Mouse (Mus musculus): ENCODE results near the gene Tnfrsf11a. TPM values are rescaled to one million over a fixed set of nuclear protein-coding genes. Genes with fewer than 3 reads are reported as not detected.

Gene Tnfrsf11a
- polyA plus RNA-seq, 1 experiment from 2014 or later: 0.38 TPM

DNA sequence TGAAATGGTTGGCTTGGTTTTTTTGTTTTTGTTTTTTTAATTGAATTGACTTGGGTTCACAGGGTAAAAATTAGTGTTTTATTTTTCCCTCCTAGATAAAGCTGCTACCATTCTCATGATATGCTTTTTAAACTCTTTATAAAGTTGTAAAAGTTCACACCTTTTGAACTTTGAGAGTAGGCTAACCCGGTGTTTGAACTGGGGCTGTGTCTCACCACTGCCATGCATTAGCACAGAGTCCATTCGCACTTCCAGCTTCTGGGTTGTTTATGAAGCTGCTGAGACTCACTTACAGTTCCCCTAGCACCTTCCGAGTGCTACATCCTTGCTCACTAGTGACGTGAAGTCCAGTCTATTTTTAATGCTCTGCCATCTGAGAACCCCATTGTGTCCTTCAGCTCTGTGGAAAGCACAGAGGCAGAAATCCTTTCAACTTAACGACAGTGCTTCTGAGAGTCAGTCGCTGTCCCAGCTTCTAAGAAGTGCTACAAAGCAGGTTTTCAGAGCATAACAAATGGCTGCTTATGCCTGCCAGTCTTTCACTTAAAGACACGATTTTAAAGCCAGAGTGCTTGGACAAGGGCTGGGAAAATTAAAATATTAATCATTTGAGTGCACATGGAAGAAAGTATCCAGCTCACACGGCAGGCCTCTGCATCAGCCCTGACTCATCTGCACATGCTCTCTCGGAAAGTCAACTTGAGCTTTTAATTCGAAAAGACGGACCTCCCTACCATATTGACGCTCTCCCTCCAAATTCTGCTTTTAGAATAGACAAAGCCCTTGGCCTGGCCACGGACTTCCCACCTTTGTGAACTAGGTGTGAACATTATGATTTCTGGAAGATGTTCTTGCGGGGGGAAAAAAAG, 34.1 kb downstream of the Tnfrsf11a start:
- 47% methylated on average over 14 of the region's 14 CpGs for WGBS
- ATAC-seq (replicated peaks): no peak
- no peak overlapping the region for H3K4me2 ChIP-seq (replicated peaks)

DNA sequence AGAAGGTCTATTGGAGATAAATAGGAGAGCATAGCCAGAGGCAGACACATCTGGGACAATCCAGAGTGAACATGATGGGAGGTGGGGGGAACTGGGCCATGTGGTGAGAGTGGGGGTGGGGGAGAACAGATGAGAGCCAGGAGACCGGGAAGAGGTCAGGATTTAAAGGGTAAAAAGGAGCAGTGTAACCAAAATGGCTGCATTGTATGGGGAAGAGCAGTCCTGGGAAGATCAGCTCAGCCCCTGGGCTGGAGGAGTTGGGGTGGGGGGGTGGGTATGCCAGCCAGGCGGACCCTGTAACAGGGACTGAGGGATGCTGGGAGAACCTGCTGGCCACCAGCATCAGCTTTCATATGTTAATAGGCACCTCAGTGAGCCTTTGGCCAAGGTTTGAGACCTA, 34.8 kb downstream of the Tnfrsf11a start:
- Histone ChIP-seq H3K9ac (replicated peaks) (no peak overlapping the region), H3K27ac (replicated peaks) (no peak overlapping the region), H3K9me3 (no peaks in the 10 kb centered on the region), H3K36me3 (no peaks in the 10 kb centered on the region), H3K4me1 (no peaks in the 10 kb centered on the region; the same call in 1 of the 2 replicates), H3K27me3 (no peaks in the 10 kb centered on the region), H3K4me3 (no peak overlapping the region), H3K4me2 (replicated peaks) (no peak overlapping the region)
- 35% methylated on average over 2 of the region's 2 CpGs for WGBS
- no peak for ATAC-seq (replicated peaks)

More for the DNA sequence above, 34.1 kb downstream of the Tnfrsf11a start:
- no peaks in the 10 kb centered on the region for H3K9me3 ChIP-seq
- no peaks in the 10 kb centered on the region for H3K36me3 ChIP-seq
- no peaks in the 10 kb centered on the region; the same call in 1 of the 2 replicates for H3K4me1 ChIP-seq
- no peaks in the 10 kb centered on the region for H3K27me3 ChIP-seq
- H3K9ac ChIP-seq (replicated peaks): no peak overlapping the region
- no peak overlapping the region for H3K27ac ChIP-seq (replicated peaks)
- no peak overlapping the region for H3K4me3 ChIP-seq

DNA sequence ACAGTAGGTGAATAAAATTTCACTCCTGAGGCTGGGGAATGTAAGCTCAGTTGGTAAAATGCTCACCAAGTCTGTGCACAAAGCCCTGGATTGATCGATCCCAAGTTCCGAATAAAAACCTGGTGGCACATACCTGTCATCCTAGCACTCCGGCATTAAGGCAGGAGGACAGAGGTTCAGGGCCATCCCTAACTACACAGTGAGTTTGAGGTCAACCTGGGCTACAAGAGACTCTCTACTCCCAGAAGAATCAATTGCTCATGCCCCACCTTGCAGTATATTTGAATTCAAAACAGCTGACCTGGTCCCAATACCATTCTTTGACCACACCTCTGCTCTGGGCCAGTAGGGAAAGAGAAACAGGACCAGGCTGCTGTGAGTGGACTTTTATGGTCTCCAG, 35.2 kb downstream of the Tnfrsf11a start:
- no peaks in the 10 kb centered on the region; the same call in 1 of the 2 replicates for H3K4me1 ChIP-seq
- ATAC-seq (replicated peaks): no peak
- H3K4me3 ChIP-seq: no peak overlapping the region
- H3K27ac ChIP-seq (replicated peaks): no peak overlapping the region
- WGBS: 85% methylated on average over 3 of the region's 3 CpGs
- H3K27me3 ChIP-seq: no peaks in the 10 kb centered on the region
- no peak overlapping the region for H3K9ac ChIP-seq (replicated peaks)
- H3K9me3 ChIP-seq: no peaks in the 10 kb centered on the region
- no peak overlapping the region for H3K4me2 ChIP-seq (replicated peaks)
- no peaks in the 10 kb centered on the region for H3K36me3 ChIP-seq

DNA sequence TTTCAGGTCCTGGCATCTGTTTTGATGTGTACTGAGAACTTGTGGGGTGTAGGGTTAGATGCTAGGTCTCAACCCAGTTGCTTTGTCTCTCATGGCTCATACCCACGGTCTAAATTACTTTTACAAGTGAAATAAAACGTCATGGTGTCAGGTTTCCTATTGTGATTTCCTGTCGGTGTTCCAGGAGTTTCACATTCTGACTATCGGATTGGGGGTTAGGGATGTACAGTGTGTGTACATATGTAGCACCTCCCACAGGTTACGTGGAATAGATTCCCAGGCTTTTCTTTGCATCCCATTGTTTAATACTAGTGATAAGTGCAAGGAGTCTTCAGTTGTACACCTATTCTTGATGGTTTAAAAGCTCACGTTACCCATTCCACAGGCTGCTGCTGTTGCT, 38.5 kb downstream of the Tnfrsf11a start:
- Histone ChIP-seq H3K9me3 (no peaks in the 10 kb centered on the region), H3K4me1 (no peaks in the 10 kb centered on the region; the same call in 1 of the 2 replicates), H3K27ac (replicated peaks) (no peak overlapping the region), H3K4me3 (no peak overlapping the region), H3K9ac (replicated peaks) (no peak overlapping the region), H3K4me2 (replicated peaks) (no peak overlapping the region), H3K27me3 (no peaks in the 10 kb centered on the region), H3K36me3 (no peaks in the 10 kb centered on the region)
- no peak for ATAC-seq (replicated peaks)
- WGBS: 38% methylated on average over 6 of the region's 6 CpGs

DNA sequence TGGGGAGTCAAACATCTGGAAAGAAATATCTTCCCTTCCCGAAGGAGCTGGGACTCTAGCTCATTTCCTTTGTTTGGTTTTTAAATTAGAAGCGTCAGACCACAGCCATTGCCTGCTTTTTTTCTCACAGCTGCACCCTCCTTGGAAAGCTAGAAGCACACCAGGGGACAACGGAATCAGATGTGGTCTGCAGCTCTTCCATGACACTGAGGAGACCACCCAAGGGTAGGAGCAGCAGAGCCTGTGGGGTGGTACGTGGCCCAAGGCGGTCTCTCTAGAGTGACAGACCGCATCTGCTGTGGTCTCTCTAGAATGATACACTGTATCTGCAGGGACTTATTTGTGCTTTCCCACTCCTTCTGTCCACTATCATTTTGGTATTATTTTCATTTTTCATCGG, 39.2 kb downstream of the Tnfrsf11a start:
- Histone ChIP-seq H3K9me3 (no peaks in the 10 kb centered on the region), H3K4me3 (no peak overlapping the region), H3K36me3 (no peaks in the 10 kb centered on the region), H3K4me1 (no peaks in the 10 kb centered on the region), H3K27me3 (no peaks in the 10 kb centered on the region), H3K4me2 (replicated peaks) (no peak overlapping the region), H3K27ac (replicated peaks) (no peak overlapping the region), H3K9ac (replicated peaks) (no peak overlapping the region)
- ATAC-seq (replicated peaks): no peak
- 83% methylated on average over 7 of the region's 7 CpGs for WGBS

DNA sequence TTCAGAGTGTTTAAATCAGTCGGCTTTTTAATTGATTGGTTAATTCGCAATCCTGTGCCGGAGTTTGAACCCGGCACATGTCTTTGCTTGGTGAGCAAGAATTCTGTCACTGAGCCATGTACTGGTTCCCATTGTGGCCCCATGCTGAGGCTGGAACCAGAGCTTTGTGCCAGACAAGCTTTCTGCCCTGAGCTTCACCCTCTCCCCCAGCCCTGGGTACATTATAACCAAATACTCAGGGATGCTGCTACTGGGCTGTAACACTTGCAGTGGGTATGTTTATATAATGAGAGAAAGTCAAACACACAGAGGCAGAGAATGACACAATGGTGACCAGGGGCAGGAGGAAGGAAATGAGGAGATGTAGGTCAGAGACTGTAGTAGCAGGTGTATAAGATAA, 43.8 kb downstream of the Tnfrsf11a start:
- Histone ChIP-seq H3K4me2 (replicated peaks) (no peak overlapping the region), H3K27me3 (no peaks in the 10 kb centered on the region), H3K4me3 (no peak overlapping the region), H3K27ac (replicated peaks) (no peak overlapping the region), H3K4me1 (no peaks in the 10 kb centered on the region), H3K9ac (replicated peaks) (no peak overlapping the region), H3K9me3 (no peaks in the 10 kb centered on the region), H3K36me3 (no peaks in the 10 kb centered on the region)
- WGBS: 95% methylated on average over 4 of the region's 4 CpGs
- ATAC-seq (replicated peaks): no peak

DNA sequence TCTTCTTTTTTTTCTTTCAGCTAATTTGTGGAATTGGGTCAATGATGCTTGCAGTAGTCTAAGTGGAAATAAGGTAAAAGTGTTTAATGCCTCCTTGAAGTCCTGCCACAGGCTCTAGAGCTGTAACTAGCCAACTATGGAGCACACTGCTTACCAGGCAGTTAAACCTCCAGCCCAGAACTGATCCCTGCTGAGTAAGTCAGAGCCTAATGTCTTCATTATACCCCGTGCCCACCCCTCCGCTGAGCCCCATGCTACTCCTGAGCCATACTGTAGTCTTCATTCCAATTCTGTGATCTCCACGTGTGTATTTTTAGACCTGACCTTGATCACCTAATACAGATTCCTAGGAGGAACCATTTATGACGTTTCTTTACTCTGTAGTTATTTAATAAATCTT, 44.5 kb downstream of the Tnfrsf11a start:
- Histone ChIP-seq H3K9me3 (no peaks in the 10 kb centered on the region), H3K9ac (replicated peaks) (no peak overlapping the region), H3K27ac (replicated peaks) (no peak overlapping the region), H3K4me1 (no peaks in the 10 kb centered on the region), H3K36me3 (no peaks in the 10 kb centered on the region), H3K4me2 (replicated peaks) (no peak overlapping the region), H3K4me3 (no peak overlapping the region), H3K27me3 (no peaks in the 10 kb centered on the region)
- WGBS: 72% methylated on average over 4 of the region's 4 CpGs
- no peak for ATAC-seq (replicated peaks)

DNA sequence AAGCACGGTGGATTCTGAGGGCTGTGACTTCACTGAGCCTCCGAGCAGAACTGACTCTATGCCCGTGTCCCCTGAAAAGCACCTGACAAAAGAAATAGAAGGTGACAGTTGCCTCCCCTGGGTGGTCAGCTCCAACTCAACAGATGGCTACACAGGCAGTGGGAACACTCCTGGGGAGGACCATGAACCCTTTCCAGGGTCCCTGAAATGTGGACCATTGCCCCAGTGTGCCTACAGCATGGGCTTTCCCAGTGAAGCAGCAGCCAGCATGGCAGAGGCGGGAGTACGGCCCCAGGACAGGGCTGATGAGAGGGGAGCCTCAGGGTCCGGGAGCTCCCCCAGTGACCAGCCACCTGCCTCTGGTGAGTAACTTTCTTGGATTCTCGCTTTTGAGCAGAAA, 46.9 kb downstream of the Tnfrsf11a start:
- WGBS: 88% methylated on average over 7 of the region's 7 CpGs
- no peak overlapping the region for H3K9ac ChIP-seq (replicated peaks)
- H3K9me3 ChIP-seq: no peaks in the 10 kb centered on the region
- ATAC-seq (replicated peaks): no peak
- H3K27ac ChIP-seq (replicated peaks): no peak overlapping the region
- H3K27me3 ChIP-seq: no peaks in the 10 kb centered on the region
- H3K4me2 ChIP-seq (replicated peaks): no peak overlapping the region
- no peak overlapping the region for H3K4me3 ChIP-seq
- no peaks in the 10 kb centered on the region for H3K4me1 ChIP-seq
- H3K36me3 ChIP-seq: no peaks in the 10 kb centered on the region

DNA sequence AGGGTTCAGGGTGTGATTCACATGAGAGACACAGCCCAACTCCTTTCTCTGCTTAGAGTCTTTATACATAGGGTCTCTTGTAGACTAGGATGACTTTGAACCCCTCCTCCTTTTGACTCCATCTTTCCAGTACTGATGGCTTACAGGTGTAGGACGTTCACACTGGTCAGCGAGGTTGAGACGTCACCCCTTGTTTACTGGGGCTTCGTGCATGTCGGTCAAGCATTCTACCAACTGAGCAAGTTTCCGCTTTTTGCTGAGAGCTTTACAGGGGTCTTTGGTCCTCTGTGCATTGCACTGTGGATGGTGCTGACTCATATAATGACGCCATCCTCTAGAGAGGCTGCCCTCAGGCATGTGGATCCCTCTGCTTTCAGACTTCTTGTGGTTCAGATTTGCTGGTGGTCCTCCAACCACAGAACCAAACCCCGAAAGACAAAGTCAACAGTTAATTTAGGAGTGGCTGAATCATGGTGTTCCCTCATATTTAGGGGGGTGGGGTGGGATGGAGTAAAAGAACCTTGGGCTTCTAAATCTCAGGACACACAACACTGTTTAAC, 47.3 kb downstream of the Tnfrsf11a start:
- H3K4me2 ChIP-seq (replicated peaks): no peak overlapping the region
- no peaks in the 10 kb centered on the region for H3K27me3 ChIP-seq
- no peak overlapping the region for H3K9ac ChIP-seq (replicated peaks)
- no peaks in the 10 kb centered on the region for H3K9me3 ChIP-seq
- no peaks in the 10 kb centered on the region for H3K4me1 ChIP-seq
- H3K36me3 ChIP-seq: no peaks in the 10 kb centered on the region
- no peak overlapping the region for H3K27ac ChIP-seq (replicated peaks)
- WGBS: 91% methylated on average over 8 of the region's 8 CpGs
- H3K4me3 ChIP-seq: no peak overlapping the region
- ATAC-seq (replicated peaks): no peak

DNA sequence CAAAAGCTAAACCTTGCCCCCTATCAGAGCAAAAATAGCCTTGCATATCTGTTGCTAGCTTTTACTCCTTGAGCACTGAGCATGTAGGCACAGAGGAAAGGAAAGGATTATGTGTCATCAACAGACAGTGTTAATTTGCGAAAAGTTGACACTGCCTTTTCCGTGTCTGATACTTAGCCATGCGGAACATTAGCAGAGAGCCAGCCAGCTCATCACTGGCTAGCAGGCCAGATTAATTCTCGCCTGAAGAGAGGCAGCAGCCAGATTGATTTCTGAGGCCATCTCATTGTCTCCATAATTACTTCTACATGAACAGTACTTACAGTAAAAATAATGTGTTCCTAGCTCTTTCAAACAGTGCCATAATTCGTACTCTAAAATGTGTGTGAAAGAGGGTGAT, 48.7 kb downstream of the Tnfrsf11a start:
- Histone ChIP-seq H3K4me3 (no peak overlapping the region), H3K27ac (replicated peaks) (no peak overlapping the region), H3K9ac (replicated peaks) (no peak overlapping the region), H3K27me3 (no peaks in the 10 kb centered on the region), H3K36me3 (no peaks in the 10 kb centered on the region), H3K4me2 (replicated peaks) (no peak overlapping the region), H3K4me1 (no peaks in the 10 kb centered on the region), H3K9me3 (no peaks in the 10 kb centered on the region)
- 54% methylated on average over 5 of the region's 5 CpGs for whole genome bisulfite sequencing
- no peak for ATAC-seq (replicated peaks)

DNA sequence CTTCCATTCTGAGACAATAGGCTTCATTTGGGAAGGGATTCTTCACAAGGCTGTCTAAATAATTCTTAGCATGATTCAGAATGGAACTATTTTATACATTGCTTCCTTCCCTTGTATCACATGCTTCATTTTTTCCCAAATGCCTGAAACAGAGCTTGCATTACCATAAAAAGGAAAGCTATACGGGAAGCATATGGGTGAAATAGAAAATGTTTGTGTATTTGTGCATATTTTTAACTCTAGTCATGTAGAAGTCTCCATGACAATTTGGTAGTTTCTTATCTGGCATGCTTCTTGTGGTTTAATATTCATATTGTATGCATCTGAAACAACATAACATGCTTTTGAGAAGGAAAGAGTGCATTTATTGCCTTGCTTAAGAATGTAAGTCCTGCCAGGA, 52.3 kb downstream of the Tnfrsf11a start:
- 77% methylated on average over 1 of the region's 1 CpGs for WGBS
- H3K27me3 ChIP-seq: no peaks in the 10 kb centered on the region
- no peaks in the 10 kb centered on the region for H3K4me1 ChIP-seq
- H3K9me3 ChIP-seq: no peaks in the 10 kb centered on the region
- no peak overlapping the region for H3K9ac ChIP-seq (replicated peaks)
- ATAC-seq (replicated peaks): no peak
- no peak overlapping the region for H3K4me2 ChIP-seq (replicated peaks)
- no peak overlapping the region for H3K4me3 ChIP-seq
- H3K36me3 ChIP-seq: no peaks in the 10 kb centered on the region
- no peak overlapping the region for H3K27ac ChIP-seq (replicated peaks)

DNA sequence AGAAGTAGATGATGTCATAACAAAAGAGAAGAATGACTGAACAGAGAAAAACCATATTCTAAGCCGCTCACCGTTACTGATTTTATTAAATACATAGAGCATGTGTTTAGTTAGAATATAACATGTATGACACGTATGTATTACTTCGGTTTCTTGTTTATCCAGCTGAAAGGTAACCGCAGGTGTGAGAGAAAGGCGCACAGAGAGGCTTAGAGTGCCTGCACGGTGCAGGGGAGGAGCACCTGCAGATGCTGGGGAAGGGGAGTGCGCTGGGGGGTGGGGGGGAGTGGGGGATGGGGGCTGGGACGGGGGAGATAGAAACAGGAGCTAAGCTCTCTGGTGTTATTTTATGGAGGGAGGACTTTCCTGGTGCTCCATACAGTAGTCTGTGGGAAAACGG, 62.4 kb downstream of the Tnfrsf11a start:
- Histone ChIP-seq H3K4me3 (peak overlapping the region; percentile 39), H3K4me1 (peaks cover 20% of the 10 kb centered on the region), H3K9me3 (no peaks in the 10 kb centered on the region), H3K27ac (replicated peaks) (peak overlapping the region; percentile 28; the same call in 1 of the 2 replicates), H3K4me2 (replicated peaks) (peak overlapping the region; percentile 64), H3K27me3 (no peaks in the 10 kb centered on the region), H3K9ac (replicated peaks) (peak overlapping the region; percentile 37), H3K36me3 (no peaks in the 10 kb centered on the region)
- peak; percentile 73 for ATAC-seq (replicated peaks)
- WGBS: 13% methylated on average over 10 of the region's 10 CpGs

Measured in forebrain, embryonic 15.5 days (tissue).